8 mouse cellular contexts compared by ENCODE assay signal in the genomic region with DNA sequence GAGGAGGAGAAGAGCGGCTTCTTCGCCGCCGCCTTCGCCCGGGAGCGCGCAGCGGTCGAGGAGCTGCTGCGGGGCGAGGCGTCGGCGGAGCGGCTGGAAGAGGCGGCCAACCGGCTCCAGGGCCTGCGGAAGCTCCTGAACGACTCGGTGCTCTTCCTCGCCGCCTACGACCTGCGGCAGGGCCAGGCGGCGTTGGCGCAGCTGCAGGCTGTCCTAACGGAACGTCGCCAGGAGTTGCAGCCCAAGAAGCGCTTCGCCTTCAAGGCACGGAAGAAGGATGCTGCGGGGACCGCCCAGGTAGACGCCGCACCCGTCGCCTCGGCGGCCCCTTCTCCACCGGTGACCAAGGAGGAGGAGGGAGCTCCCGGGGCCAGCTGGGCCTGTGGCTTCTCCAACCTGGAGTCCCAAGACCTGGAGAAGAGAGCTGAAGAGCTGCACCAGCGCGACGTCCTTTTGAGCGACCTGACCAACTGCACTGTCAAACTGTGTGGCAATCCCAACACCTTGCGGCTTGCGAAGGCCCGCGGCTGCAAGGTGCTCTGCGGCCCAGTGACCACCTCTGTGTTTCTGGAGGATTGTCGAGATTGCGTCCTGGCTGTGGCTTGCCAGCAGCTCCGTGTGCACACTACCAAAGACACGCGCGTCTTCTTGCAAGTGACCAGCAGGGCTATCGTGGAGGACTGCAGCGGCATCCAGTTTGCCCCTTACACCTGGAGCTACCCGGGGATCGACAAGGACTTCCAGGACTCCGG. TPM values are rescaled to one million over a fixed set of nuclear protein-coding genes. Genes with fewer than 3 reads are reported as not detected.
DNase-seq lines count a peak whose midpoint lies in the region; ATAC-seq and TF ChIP-seq lines count a peak whose summit lies in the region.

No protein-coding gene starts in this region.

- peak overlapping the region; percentile 98 for H3K4me2 ChIP-seq in forebrain, embryonic 12.5 days

- H3K4me3 ChIP-seq in forebrain, embryonic 12.5 days (replicated peaks): peak overlapping the region; percentile 73
- H3K4me3 ChIP-seq in hindbrain, embryonic 10.5 days: peak overlapping the region; percentile 92

- H3K4me1 ChIP-seq in forebrain, embryonic 12.5 days: peaks cover 38% of the 10 kb centered on the region
- peaks cover 39% of the 10 kb centered on the region for H3K4me1 ChIP-seq in hindbrain, embryonic 10.5 days (replicated peaks)

- H3K9ac ChIP-seq in forebrain, embryonic 12.5 days: peak overlapping the region; percentile 87

- no peak for TF ChIP-seq CTCF in brain, embryonic 14.5 days (IDR thresholded peaks at IDR 0.05; ENCODE audit: borderline replicate concordance, extremely low read depth, insufficient read depth, insufficient read length)

- no peaks in the 10 kb centered on the region for H3K9me3 ChIP-seq in forebrain, embryonic 12.5 days
- H3K9me3 ChIP-seq in hindbrain, embryonic 10.5 days: no peaks in the 10 kb centered on the region

- peaks cover 6% of the 10 kb centered on the region; the same call in 1 of the 2 replicates for H3K36me3 ChIP-seq in forebrain, embryonic 12.5 days (replicated peaks)
- peaks cover 20% of the 10 kb centered on the region for H3K36me3 ChIP-seq in hindbrain, embryonic 10.5 days
- H3K36me3 ChIP-seq in splenic B cell, adult 2 months (ENCODE audit: control insufficient read depth, insufficient read depth, low read length, poor library complexity, severe bottlenecking): no peaks in the 10 kb centered on the region; the same call in 1 of the 2 replicates

- DNase-seq in frontal cortex, postnatal 36 days (ENCODE audit: low spot score in 2 of 2): no peak
- DNase-seq in brain, embryonic 14.5 days (ENCODE audit: low read depth): peak; percentile 46
- no peak for DNase-seq in hindbrain, embryonic 10.5 days (ENCODE audit: low spot score)
- DNase-seq in left cerebral cortex, postnatal 36 days (ENCODE audit: low spot score in 2 of 2): peak; percentile 24 to 80
- peak; percentile 24 for DNase-seq in splenic B cell, adult 2 months (ENCODE audit: low read depth, low spot score)

- intact Hi-C loops in left cerebral cortex, postnatal 36 days (cut with DNase I): loop anchor here (1.0 to 2.0 kb wide), 2 partner anchors 34 to 108 kb away; a partner anchor contains a TSS

- peak overlapping the region; percentile 88 for H3K27ac ChIP-seq in forebrain, embryonic 12.5 days
- peak overlapping the region; percentile 96 for H3K27ac ChIP-seq in hindbrain, embryonic 10.5 days

- WGBS in forebrain, embryonic 12.5 days: 2% methylated on average over 64 of the region's 64 CpGs
- 2% methylated on average over 64 of the region's 64 CpGs for WGBS in hindbrain, embryonic 10.5 days

- peak; percentile 46 for ATAC-seq in frontal cortex, adult (ENCODE audit: low TSS enrichment)
- ATAC-seq in forebrain, embryonic 12.5 days (ENCODE audit: low FRiP score): peak; percentile 53
- peak; percentile 1 for ATAC-seq in megakaryocyte progenitor cell, adult 5-6 weeks (replicated peaks; ENCODE audit: poor library complexity)

- no peak for TF ChIP-seq POLR2A in brain, embryonic 14.5 days (IDR thresholded peaks at IDR 0.05; ENCODE audit: borderline replicate concordance, extremely low read depth, insufficient read depth, insufficient read length, poor library complexity, severe bottlenecking)

- no peaks in the 10 kb centered on the region for H3K27me3 ChIP-seq in forebrain, embryonic 12.5 days
- no peaks in the 10 kb centered on the region for H3K27me3 ChIP-seq in hindbrain, embryonic 10.5 days (ENCODE audit: insufficient read depth, poor library complexity, severe bottlenecking)
- no peaks in the 10 kb centered on the region for H3K27me3 ChIP-seq in splenic B cell, adult 2 months (ENCODE audit: control insufficient read depth, insufficient read depth, low read length, poor library complexity, severe bottlenecking)

RNA-seq across cellular contexts. Expression of a gene that starts 0.5 kb away (rescaled TPM):
- polyA plus RNA-seq in brain, embryonic 14.5 days (2012; rRNA removed): 33.7 and 40.8 TPM in 2 replicates
- 63.2 and 67.3 TPM in 2 replicates for polyA plus RNA-seq in forebrain, embryonic 12.5 days (2016; fragmentation: Nextera tagmentation; extraction: Ambion mirVana)
- polyA plus RNA-seq in hindbrain, embryonic 10.5 days (2016; fragmentation: Nextera tagmentation; extraction: Ambion mirVana): 55.1 and 80.2 TPM in 2 replicates
- 10 to 100 TPM; 33.4 to 37.6 TPM for total RNA-seq in left cerebral cortex, postnatal 36 days (2021)
- total RNA-seq in megakaryocyte progenitor cell, adult 5-6 weeks (2015): 11.3 and 12.5 TPM in 2 replicates
- total RNA-seq in megakaryocyte progenitor cell, adult 5-6 weeks (2017): 12.5 and 12.8 TPM in 2 replicates

RNA-seq across cellular contexts. Expression of a gene that starts 19.2 kb away (rescaled TPM):
- polyA plus RNA-seq in brain, embryonic 14.5 days (2012; rRNA removed): 0.03 TPM in 1 of 2 replicates, not detected in the other
- not detected in 2 replicates for polyA plus RNA-seq in forebrain, embryonic 12.5 days (2016; fragmentation: Nextera tagmentation; extraction: Ambion mirVana)
- not detected in 2 replicates for polyA plus RNA-seq in hindbrain, embryonic 10.5 days (2016; fragmentation: Nextera tagmentation; extraction: Ambion mirVana)
- not detected for total RNA-seq in left cerebral cortex, postnatal 36 days (2021)
- not detected in 2 replicates for total RNA-seq in megakaryocyte progenitor cell, adult 5-6 weeks (2015)
- not detected in 2 replicates for total RNA-seq in megakaryocyte progenitor cell, adult 5-6 weeks (2017)

RNA-seq across cellular contexts. Expression of a gene that starts 32.7 kb away (rescaled TPM):
- 13.5 and 24.9 TPM in 2 replicates for polyA plus RNA-seq in brain, embryonic 14.5 days (2012; rRNA removed)
- 7.1 and 7.5 TPM in 2 replicates for polyA plus RNA-seq in forebrain, embryonic 12.5 days (2016; fragmentation: Nextera tagmentation; extraction: Ambion mirVana)
- 3.8 and 4.2 TPM in 2 replicates for polyA plus RNA-seq in hindbrain, embryonic 10.5 days (2016; fragmentation: Nextera tagmentation; extraction: Ambion mirVana)
- 10 to 100 TPM; 52.7 to 58.5 TPM for total RNA-seq in left cerebral cortex, postnatal 36 days (2021)
- total RNA-seq in megakaryocyte progenitor cell, adult 5-6 weeks (2015): 20.9 and 26.1 TPM in 2 replicates
- 16.2 and 20.3 TPM in 2 replicates for total RNA-seq in megakaryocyte progenitor cell, adult 5-6 weeks (2017)

Comparison
In these comparisons a context has a peak if more than half of its experiments do, and no peak if none do; other contexts are left out.
1. ATAC-seq: peak in every context shown above with its lines; median percentile 53 in forebrain, embryonic 12.5 days; 46 in frontal cortex, adult; 1 in megakaryocyte progenitor cell, adult 5-6 weeks.
2. DNase-seq: peak in brain, embryonic 14.5 days (single experiment), left cerebral cortex, postnatal 36 days (2 of 2) and splenic B cell, adult 2 months (single experiment); none in frontal cortex, postnatal 36 days (0 of 2) and hindbrain, embryonic 10.5 days (single experiment).